Mouse (Mus musculus): Measurements from ENCODE around the gene Gm11114.

Gene Gm11114

DNA sequence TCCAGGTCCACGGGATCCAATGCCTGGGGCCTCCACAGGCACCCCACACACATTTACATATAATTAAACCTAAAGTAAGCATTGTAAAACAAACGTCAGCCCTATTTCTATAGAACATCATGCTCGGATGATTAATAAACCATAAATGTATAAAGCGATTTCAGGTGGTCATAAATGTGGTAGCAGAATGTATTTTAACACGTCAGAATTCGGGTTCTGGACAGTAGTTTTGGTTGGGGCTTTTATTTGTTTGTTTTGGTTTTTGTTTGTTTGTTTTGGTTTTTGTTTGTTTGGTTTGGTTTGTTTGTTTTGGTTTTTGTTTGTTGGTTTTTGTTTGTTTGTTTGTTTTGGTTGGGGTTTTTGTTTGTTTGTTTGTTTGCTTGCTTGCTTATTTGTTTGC, at the start of gene Gm11114:
Gene Gm11114 (plus strand): TSS at position 301 of the 400 bp plus-strand sequence.
- in situ Hi-C loops (cut with MboI) = no loop called here

DNA sequence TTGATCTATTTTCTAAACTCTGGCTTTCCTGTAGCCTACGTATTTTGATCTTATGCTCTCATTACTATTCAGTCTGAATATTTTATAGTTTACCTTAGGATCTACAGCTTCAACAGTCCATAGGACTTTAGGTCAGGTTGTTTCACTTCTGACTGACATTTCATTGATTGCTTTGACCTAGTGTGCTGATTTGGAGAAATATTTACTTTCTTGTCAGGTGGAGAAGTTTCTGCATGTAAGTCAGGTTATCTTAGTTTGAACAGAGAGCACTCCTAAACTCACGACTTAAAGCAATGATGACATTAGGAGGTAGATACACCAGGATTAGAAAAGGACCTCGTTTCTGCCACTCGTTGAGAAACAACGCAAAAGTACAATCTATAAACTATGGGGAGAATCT, 45.7 kb upstream of the Gm11114 start:
- in situ Hi-C loops (cut with MboI) = no loop called here

DNA sequence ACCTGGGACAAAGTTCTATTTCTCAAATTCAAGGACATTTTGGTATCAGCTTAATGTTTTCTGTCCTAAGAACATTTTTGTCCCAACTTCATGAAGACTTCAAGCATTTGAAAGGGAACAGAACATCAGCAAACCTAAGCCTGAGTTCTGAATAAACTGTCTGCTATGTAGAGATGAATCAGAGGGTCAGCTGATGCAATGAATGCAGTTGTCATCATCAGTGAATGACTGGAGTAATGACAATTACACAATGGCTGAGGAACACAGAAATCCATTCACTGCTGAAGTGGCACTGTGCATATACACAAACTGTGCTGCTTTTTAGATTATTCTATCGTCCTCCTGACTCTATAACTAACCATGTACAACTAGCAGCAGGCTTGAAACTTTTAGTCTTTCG, 38.5 kb upstream of the Gm11114 start:
- in situ Hi-C loops (cut with MboI) = no loop called here

- in situ Hi-C loops (cut with MboI) = no loop called here
These were observed 9.7 kb upstream of the Gm11114 start for GRCm38 (mm10) chr9:85302849-85303248.

DNA sequence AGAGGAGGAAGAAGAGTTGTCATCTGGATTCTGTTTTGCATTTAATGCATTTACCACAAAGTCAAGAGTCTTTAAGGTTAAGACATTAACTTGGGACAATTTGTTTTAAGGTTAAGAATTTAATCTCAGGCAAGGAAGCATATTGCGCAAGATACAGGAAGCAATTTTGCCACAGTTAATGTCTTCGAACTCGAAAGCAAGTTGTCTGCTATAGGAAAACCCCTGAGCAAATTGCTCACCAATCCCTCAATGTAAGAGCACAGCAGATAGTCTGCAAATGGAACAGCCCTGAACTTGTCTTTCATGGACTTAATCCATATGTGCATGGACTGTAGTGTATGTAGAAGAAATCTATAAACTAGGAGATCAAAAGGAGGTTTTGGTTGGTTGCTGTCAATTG, 9.2 kb upstream of the Gm11114 start:
- in situ Hi-C loops (cut with MboI) = no loop called here

DNA sequence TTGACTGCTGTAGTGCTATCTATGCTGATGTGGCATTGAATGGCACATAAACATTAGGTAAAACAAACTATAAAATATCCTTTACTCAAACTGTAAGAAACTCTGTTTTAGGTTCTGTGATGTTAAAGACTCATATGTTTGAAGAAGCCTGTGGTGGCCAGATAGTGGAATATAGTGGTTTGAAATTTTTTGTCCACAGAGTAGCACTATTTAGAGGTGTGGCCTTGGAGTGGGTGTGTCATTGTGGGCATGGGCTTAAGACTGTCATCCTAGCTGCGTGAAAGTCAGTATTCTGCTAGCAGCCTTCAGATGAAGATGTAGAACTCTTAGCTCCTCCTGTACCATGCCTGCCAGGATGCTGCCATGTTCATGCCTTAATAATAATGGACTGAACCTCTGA, 3.5 kb downstream of the Gm11114 start:
- in situ Hi-C loops (cut with MboI) = no loop called here

GRCm38 (mm10) chr9:85320167-85320951, 7.8 kb downstream of the Gm11114 start:
- in situ Hi-C loops (cut with MboI) = no loop called here

- in situ Hi-C loops (cut with MboI) = no loop called here
These were observed 11.7 kb downstream of the Gm11114 start for GRCm38 (mm10) chr9:85324158-85324875.

- in situ Hi-C loops (cut with MboI) = loop anchor here (25.0 kb wide), 2 partner anchors 1137 to 1313 kb away; partner anchors contain the start of genes Dop1a and Ube2cbp
These were observed 12.8 kb downstream of the Gm11114 start for GRCm38 (mm10) chr9:85325201-85325868.

GRCm38 (mm10) chr9:85326292-85327241, 14.0 kb downstream of the Gm11114 start:
- in situ Hi-C loops (cut with MboI) = loop anchor here (25.0 kb wide), 2 partner anchors 1136 to 1314 kb away; partner anchors contain the start of genes Dop1a and Ube2cbp

DNA sequence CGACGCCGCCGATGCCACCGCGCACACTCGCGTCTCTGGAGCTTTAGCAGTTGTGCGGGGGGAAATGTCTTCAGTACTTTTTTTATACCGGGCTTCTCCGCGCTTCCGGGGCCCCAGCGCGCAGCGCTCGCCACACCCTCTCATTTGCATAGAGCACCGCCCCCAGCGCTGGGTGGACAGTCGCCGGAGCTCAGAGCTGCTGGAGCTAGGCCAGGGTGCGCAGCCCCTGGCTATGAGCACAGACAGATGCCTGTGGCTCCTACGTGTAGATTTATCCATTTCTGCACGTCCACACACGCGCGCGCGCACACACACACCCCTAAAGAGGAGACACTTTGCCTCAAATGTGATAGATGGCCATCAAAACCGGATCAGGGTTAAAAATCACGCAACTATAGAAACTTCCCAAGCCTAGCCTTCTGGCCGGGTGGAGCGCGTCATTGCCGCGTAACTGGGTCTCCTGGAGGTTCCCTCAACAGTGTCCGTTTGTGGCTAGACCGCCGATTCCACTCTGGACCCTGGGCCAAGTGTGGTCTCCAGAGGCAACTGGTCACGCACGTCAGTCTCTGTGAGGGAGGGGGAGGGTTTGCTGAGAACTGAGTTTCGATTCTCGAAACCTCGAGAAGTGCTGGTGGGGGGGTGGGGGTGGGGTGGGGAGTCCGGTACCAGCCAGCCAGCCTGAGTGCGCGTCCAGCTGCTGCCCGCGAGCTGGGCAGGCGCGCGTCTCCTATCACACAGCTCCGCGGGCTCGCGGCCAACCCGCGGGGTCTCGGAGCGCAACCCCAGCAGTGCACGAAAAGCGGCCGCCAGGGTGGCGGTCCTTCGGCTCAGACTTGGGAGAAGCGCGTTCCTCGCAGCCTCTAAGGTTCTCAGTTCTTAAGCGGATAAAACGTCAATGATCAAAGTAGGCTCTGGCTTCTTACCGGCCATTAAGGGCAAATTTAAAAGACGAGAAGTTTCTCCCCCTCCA, 15.0 kb downstream of the Gm11114 start, which contains the start of gene Tent5a:
Gene Tent5a (minus strand): TSS at position 107 of the 970 bp plus-strand sequence.
- in situ Hi-C loops (cut with MboI) = loop anchor here (25.0 kb wide), 2 partner anchors 1135 to 1315 kb away; partner anchors contain the start of genes Dop1a and Ube2cbp

DNA sequence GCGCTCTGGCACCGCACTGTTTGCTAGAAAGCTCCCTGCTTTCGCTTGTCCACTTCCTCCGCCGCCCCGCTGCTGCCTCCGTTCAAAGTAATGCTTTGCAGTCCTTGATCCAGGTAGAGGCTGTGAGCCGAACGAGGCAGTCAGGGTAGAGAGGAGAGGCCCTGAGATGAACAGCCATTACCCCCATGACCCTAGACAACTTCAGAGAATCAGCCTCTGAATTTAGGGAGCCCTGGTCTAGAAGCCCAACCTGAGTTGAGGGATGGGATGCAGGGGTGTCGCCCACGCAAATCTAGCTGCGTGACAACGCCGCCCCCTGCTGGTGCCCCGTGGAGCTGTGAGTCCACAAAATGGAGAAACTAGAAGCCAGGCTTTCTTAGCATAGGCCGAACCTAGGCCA, 15.7 kb downstream of the Gm11114 start:
- in situ Hi-C loops (cut with MboI) = loop anchor here (25.0 kb wide), 2 partner anchors 1134 to 1316 kb away; partner anchors contain the start of genes Dop1a and Ube2cbp

GRCm38 (mm10) chr9:85331521-85331920, 18.9 kb downstream of the Gm11114 start:
- in situ Hi-C loops (cut with MboI) = loop anchor here (25.0 kb wide), 2 partner anchors 1131 to 1319 kb away; partner anchors contain the start of genes Dop1a and Ube2cbp

DNA sequence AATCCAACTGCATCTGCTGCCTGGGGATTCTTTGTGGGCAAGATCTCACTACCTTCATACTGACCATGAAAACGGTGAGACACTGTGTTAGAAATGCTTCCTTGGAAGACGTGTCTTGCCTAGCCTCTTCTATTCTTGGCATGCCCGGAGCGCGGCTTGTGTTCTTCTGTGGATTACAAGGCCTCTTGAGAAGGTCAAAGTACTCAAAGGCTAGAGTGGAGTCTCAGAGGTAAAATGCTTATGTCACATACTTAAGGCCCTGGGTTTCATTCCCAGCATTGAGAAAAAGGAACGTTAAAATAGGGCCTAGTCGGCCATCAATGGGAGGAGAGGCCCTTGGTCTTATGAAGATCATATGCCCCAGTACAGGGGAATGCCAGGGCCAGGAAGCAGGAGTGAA, 23.5 kb downstream of the Gm11114 start:
- in situ Hi-C loops (cut with MboI) = loop anchor here (25.0 kb wide), 2 partner anchors 1126 to 1324 kb away; partner anchors contain the start of genes Dop1a and Ube2cbp

- in situ Hi-C loops (cut with MboI) = loop anchor here (25.0 kb wide), 2 partner anchors 1122 to 1328 kb away; partner anchors contain the start of genes Dop1a and Ube2cbp
These were observed 27.7 kb downstream of the Gm11114 start for GRCm38 (mm10) chr9:85340303-85340702.

- in situ Hi-C loops (cut with MboI) = loop anchor here (25.0 kb wide), 2 partner anchors 1119 to 1331 kb away; partner anchors contain the start of genes Dop1a and Ube2cbp
These were observed 30.6 kb downstream of the Gm11114 start for GRCm38 (mm10) chr9:85342892-85343785.

DNA sequence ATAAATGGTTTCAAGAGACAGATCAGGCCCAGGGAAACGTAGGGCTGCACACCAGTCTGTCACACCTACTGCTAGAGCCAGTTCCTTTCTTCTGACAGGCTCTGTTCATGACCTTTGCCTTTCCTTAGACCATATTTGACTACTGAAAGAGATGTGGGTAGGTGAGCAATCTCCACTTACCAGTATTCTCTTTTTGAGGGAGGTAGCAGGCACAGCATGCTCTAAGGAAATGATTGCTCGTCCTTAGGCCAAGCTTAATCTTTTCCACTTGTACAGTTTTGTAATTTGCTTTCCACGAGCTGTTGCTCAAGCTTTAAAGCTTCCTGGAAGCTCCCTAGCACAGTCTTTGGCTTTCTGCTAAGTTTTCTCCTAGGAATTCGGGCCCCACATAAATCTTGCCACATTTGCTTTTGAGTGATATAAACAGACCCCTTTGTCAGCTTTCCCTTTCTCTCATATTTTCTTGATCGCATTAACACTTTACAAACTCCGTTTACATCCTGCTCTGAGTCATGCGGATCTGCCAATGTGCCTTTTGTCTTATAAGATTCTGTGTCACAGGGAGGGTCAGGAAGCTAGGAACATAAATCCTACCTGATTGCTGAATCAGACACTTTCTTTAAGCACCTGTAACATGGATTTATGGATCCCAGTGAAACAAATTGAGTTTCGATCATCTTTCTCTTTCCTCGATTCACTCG, 35.4 kb downstream of the Gm11114 start:
- in situ Hi-C loops (cut with MboI) = loop anchor here (25.0 kb wide), 2 partner anchors 1114 to 1336 kb away; partner anchors contain the start of genes Dop1a and Ube2cbp

DNA sequence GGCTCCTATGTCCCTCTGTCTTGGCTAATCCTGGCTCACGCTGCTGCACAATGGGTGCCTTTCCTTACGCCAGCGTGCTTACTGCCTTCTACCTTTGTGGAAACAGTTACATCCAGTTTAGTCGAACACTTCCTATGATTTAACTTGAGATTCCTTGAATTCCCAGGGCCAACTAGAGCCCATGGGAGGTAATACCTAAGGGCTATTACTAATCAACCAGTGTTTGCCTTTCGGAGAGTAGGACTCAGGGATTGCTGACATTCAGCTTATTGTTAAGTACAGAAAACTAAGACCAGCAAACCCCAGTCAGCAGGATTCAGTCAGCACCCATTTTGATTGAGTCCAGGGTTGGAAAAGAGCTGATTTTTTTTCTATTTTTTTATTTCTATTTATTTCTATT, 43.0 kb downstream of the Gm11114 start:
- in situ Hi-C loops (cut with MboI) = no loop called here
